Mouse (Mus musculus) midbrain, embryonic 12.5 days (tissue): ENCODE data around the gene St14. TPM values are rescaled to one million over a fixed set of nuclear protein-coding genes. Genes with fewer than 3 reads are reported as not detected.
A peak's percentile ranks its signal among the peaks of the same experiment; 100 is the strongest.
"Not testable (repeated sequence)": the region's sequence is repeated elsewhere in the genome, so short reads cannot be mapped to it uniquely, and the experiment has no call there.

Source experiments
- ATAC-seq: fragments of 200-750 bp; cut with Nextera tagmentation; 2 replicates; pipeline ENCODE4 v1.8.0; 2017; ENCODE audit warnings: low read depth, moderate TSS enrichment, moderate library complexity; ENCODE audit not compliant: low FRiP score
- H3K27ac ChIP-seq: fragments of 300-500 bp; sonication (generic); replicated peaks from 2 replicates; pipeline ENCODE4 v1.5.1; 2016; ENCODE audit warnings: mild to moderate bottlenecking
- H3K27me3 ChIP-seq: fragments of 300-500 bp; sonication (generic); 2 replicates; pipeline ENCODE4 v1.6.1; 2016; ENCODE audit warnings: mild to moderate bottlenecking
- H3K36me3 ChIP-seq: fragments of 300-500 bp; sonication (generic); 2 replicates; pipeline ENCODE4 v1.6.1; 2016
- H3K4me1 ChIP-seq: fragments of 300-500 bp; sonication (generic); 2 replicates; pipeline ENCODE4 v1.6.1; 2016
- H3K4me2 ChIP-seq: fragments of 300-500 bp; sonication (generic); replicated peaks from 2 replicates; pipeline ENCODE4 v1.6.1; 2016; ENCODE audit warnings: mild to moderate bottlenecking, moderate library complexity
- H3K4me3 ChIP-seq: fragments of 300-500 bp; sonication (generic); 2 replicates; pipeline ENCODE4 v1.5.1; 2016; ENCODE audit warnings: mild to moderate bottlenecking
- H3K9ac ChIP-seq: fragments of 300-500 bp; sonication (generic); replicated peaks from 2 replicates; pipeline ENCODE4 v1.6.1; 2016; ENCODE audit warnings: mild to moderate bottlenecking, moderate library complexity
- H3K9me3 ChIP-seq: fragments of 300-500 bp; sonication (generic); 2 replicates; pipeline ENCODE4 v1.6.1; 2016; ENCODE audit warnings: mild to moderate bottlenecking
- WGBS: fragments of 180-500 bp; shearing (Covaris S2); methylation state at CpG from one replicate; pipeline ENCODE4 v1.1.7; 2016; 5-methylcytosine and 5-hydroxymethylcytosine counted together
- polyA plus RNA-seq: library from polyadenylated mRNA; unstranded; fragments of >200 nt; fragmentation: Nextera tagmentation; extraction: Ambion mirVana; gene quantifications from 2 replicates; pipeline ENCODE4 v1.2.1, GENCODE M21; 2016

Gene St14
- polyA plus RNA-seq, result 0.35 and 1.0 TPM in 2 replicates

DNA sequence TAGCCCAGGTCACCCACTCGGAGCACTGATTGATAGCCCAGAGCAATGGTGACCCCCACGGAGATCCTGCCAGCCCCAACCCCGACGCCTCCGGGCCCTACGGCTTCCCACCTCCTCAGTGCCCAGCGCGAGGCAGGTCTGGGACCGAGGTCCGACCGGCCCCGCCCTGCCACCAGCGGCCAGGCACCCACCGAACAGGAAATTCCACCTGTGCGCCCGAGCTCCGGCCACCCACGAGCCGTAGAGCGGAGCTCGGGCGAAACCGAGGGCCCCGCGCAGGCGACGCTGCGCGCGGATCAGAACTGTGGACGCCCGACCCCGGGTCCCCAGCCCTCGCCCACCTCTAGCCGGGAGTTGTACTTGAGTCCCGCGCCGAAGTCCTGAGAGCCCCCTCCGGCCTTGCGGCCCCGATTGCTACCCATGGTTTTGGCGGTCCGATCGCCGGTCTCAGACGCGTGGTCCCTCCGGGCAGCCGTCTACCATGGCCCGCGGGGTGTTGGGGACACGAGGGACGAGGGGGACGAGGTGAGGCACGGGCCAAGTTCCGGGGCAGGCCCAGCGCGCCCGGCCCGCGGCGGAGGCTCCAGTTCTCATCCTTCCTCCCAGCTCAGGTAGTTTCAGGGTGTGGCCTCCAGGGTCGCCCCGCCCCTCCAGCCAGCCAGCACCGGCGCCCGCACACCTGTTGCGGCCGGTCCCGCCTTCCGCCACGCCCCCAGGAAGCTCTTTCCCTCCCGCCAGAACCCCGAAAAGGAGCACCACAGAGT, at the start of gene St14:
TSS of gene St14 (minus strand) at position 649 of the 764 bp plus-strand sequence.
- peak; percentile 44; the same call in 1 of the 2 replicates for ATAC-seq
- WGBS, result 2% methylated on average over 65 of the region's 74 CpGs
- peak within 1 kb of the TSS; percentile 78 for H3K4me2 ChIP-seq
- H3K27me3 ChIP-seq, result peaks cover 74% of the 10 kb centered on the region
- H3K9ac ChIP-seq, result peak within 1 kb of the TSS; percentile 20; the same call in 1 of the 2 replicates
- H3K36me3 ChIP-seq, result no peaks in the 10 kb centered on the region
- no peak within 1 kb of the TSS for H3K27ac ChIP-seq
- H3K9me3 ChIP-seq, result no peaks in the 10 kb centered on the region
- peak within 1 kb of the TSS; percentile 42 for H3K4me3 ChIP-seq
- H3K4me1 ChIP-seq, result peaks cover 15% of the 10 kb centered on the region

DNA sequence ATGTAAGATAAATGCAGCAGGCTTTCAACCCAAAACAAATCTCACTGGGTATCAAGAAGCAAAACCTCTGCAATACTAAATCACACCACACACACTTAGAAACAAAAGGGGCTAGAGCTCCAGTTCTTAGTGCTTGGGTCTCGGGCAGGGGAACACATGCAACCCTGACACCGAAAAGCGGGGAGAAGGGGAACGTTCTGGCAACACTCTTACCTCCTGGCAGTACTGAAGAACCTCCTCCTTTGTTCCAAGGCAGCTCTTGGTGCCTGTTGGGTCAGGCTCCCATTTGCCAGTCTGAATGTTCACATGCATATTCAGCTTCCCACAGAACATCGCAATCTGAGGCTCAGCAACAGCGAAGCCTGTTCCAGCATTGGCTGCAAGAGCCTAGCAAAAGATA, 46.0 kb upstream of the St14 start:
- Histone ChIP-seq H3K4me2 (no peak overlapping the region), H3K9me3 (no peaks in the 10 kb centered on the region), H3K36me3 (peaks cover 18% of the 10 kb centered on the region), H3K27ac (no peak overlapping the region), H3K27me3 (no peaks in the 10 kb centered on the region), H3K4me1 (no peaks in the 10 kb centered on the region; the same call in 1 of the 2 replicates), H3K9ac (no peak overlapping the region), H3K4me3 (no peak overlapping the region)
- WGBS, result 95% methylated on average over 6 of the region's 6 CpGs
- no peak for ATAC-seq

DNA sequence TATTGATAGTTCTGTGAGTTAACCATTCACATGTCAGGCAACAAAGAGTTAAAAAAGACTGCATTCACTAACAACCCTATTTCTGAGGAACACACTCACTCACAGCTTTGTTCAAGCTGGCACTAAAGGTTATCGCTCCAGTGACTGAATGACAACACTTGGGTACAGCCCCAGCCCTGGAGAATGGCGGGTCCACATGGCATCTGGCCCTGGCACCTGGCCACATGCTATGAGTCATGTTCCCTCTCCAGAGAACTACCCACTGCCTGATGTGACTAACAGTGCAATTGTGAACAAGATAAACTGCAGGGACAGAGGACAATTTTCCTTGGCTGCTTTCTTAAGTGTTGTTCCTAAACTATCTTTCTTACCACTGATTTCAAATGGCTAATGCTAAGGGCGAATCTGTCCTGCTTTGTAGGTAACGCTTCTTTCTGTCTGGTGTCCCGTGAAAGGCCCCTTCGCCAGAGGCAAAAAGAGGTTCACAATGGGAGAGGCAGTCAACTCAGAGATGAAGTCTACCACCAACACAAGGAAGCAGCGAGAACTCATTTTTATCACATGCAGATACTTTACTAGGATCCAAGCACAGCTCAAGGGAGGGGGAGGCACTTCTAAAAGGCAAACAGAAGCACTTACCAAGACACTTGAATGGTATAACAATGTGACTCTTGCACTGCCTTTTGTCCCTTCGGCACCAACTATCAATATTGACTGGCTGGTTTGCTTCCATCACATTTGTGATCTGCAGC, 44.9 kb upstream of the St14 start:
- Histone ChIP-seq H3K9me3 (no peaks in the 10 kb centered on the region), H3K4me1 (no peaks in the 10 kb centered on the region; the same call in 1 of the 2 replicates), H3K4me2 (no peak overlapping the region), H3K9ac (no peak overlapping the region), H3K4me3 (no peak overlapping the region), H3K27me3 (no peaks in the 10 kb centered on the region), H3K36me3 (peaks cover 25% of the 10 kb centered on the region), H3K27ac (no peak overlapping the region; the same call in 1 of the 2 replicates)
- no peak for ATAC-seq
- WGBS, result 89% methylated on average over 8 of the region's 8 CpGs

DNA sequence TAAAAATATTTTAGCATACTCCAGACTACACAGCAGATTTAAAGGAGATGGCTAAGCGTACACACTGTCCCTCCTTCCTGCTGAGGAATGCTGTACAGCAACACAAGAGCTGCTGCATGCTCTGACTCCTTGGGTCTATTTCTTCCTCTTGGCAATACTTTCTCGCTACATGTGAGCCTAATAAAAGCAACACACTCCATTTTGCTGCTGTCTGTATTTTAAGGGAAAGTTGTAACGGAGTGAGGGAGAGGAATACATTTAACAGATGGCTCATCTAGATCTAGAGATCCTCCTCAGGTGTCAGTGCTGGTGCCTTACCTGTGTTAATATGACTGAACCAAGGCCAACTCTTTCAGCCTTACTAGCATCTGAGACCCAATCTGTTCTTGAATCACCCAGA, 44.3 kb upstream of the St14 start:
- Histone ChIP-seq H3K4me2 (no peak overlapping the region), H3K9ac (no peak overlapping the region), H3K27me3 (no peaks in the 10 kb centered on the region), H3K9me3 (no peaks in the 10 kb centered on the region), H3K36me3 (peaks cover 30% of the 10 kb centered on the region), H3K27ac (no peak overlapping the region), H3K4me3 (no peak overlapping the region), H3K4me1 (no peaks in the 10 kb centered on the region; the same call in 1 of the 2 replicates)
- WGBS, result 92% methylated on average over 3 of the region's 3 CpGs
- no peak for ATAC-seq

DNA sequence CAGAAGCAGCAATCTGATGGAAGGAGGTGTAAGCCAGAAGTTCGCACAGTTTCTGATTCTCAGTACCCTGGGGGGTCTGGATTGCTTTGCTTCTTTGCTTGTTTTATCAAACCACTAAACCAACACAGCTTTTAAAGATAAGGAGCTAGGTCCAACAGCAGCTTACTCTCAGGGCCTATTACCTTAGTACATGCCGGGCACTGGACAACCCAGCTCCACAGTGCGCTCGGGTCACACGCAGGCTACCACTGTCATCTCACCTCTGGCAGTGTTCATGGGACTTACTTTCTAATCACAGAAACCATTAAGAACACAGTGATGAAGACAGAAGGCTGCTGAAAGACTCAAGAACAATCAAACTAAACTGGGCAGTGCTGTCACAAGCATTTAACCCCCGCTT, 43.7 kb upstream of the St14 start:
- H3K4me3 ChIP-seq, result no peak overlapping the region
- no peaks in the 10 kb centered on the region for H3K9me3 ChIP-seq
- H3K4me1 ChIP-seq, result no peaks in the 10 kb centered on the region; the same call in 1 of the 2 replicates
- WGBS, result 96% methylated on average over 6 of the region's 6 CpGs
- H3K27ac ChIP-seq, result no peak overlapping the region
- H3K9ac ChIP-seq, result no peak overlapping the region
- no peaks in the 10 kb centered on the region for H3K27me3 ChIP-seq
- H3K36me3 ChIP-seq, result peaks cover 33% of the 10 kb centered on the region
- H3K4me2 ChIP-seq, result no peak overlapping the region
- ATAC-seq, result no peak

DNA sequence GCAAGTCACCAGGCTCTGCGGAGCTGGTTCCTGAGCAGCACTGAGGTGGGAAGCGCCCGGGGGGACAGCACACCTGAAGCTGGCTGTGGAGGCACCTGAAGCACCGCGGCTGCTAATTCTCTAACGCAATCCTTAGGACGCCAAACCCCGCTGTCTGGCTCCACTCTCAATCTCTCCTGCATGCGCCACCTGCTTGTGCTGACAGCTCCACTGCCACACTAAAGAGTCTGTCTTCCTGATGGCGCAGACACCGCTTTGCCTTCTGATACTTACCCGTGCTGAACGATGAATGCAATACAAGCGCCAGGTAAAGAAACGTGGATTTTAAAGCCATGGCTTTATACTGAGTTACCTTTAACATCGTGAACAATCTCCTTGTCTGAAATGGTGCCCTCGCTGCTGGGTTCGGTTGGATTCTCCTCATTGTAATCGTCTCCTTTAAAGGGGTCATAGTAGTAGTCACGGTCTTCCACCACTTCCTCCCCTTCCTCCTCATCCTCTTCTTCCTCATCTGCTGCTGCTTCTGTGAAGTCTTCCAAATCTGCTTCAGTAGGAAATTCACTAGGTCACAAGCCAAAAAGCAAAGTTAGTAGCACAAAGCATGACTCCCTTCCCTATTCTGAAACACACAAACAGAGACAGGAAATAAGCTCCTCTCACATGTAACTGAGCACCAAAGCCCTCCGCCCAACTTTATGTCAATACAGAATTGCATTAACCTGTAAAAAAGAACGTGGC, 36.9 kb upstream of the St14 start:
- H3K4me1 ChIP-seq, result no peaks in the 10 kb centered on the region
- peaks cover 64% of the 10 kb centered on the region for H3K36me3 ChIP-seq
- H3K4me2 ChIP-seq, result no peak overlapping the region
- no peak overlapping the region for H3K4me3 ChIP-seq
- no peaks in the 10 kb centered on the region for H3K9me3 ChIP-seq
- no peak overlapping the region for H3K27ac ChIP-seq
- no peak overlapping the region for H3K9ac ChIP-seq
- H3K27me3 ChIP-seq, result no peaks in the 10 kb centered on the region
- WGBS, result 94% methylated on average over 22 of the region's 22 CpGs
- no peak for ATAC-seq

DNA sequence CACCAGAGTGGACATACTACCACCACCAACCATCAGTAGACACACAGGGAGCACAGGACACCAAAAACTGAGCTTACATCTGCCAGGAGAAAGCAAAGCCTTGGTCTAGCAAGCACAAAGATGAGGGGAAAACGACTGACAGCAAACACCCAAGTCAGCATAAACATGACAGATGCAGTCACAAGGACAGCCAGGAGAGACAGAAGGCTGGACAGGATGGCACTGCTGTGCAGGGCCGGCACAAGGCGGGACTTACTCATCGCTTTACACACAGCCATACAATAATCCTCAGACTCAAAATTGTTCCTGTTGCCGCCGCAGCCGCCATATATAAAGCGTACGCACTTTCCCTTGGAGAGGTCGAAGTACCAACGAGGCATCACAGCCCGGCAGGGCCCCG, 35.7 kb upstream of the St14 start:
- 93% methylated on average over 13 of the region's 13 CpGs for WGBS
- no peak overlapping the region for H3K4me2 ChIP-seq
- no peaks in the 10 kb centered on the region for H3K4me1 ChIP-seq
- H3K4me3 ChIP-seq, result no peak overlapping the region
- no peak overlapping the region for H3K9ac ChIP-seq
- H3K27me3 ChIP-seq, result no peaks in the 10 kb centered on the region
- no peak overlapping the region for H3K27ac ChIP-seq
- no peaks in the 10 kb centered on the region for H3K9me3 ChIP-seq
- no peak for ATAC-seq
- peaks cover 75% of the 10 kb centered on the region for H3K36me3 ChIP-seq

DNA sequence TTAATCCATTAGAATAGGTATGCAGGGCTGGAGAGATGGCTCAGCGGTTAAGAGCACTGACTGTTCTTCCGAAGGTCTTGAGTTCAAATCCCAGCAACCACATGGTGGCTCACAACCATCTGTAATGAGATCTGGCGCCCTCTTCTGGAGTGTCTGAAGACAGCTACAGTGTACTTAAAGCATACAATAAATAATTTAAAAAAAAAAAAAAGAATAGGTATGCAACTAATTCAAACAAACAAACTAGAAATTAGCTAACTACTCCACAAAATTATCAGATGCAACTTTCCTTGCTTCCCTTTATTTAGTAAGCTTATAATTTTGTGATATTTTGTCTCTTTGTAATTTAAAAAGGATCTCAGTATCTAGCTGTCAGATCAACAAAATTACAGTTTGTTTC, 33.9 kb upstream of the St14 start:
- H3K9me3 ChIP-seq, ATAC-seq, H3K4me3 ChIP-seq, H3K27ac ChIP-seq, H3K27me3 ChIP-seq, H3K9ac ChIP-seq, H3K4me1 ChIP-seq, H3K4me2 ChIP-seq: not testable (repeated sequence)
- H3K36me3 ChIP-seq, result peaks cover 78% of the 10 kb centered on the region
- 100% methylated on average over 3 of the region's 3 CpGs for WGBS

DNA sequence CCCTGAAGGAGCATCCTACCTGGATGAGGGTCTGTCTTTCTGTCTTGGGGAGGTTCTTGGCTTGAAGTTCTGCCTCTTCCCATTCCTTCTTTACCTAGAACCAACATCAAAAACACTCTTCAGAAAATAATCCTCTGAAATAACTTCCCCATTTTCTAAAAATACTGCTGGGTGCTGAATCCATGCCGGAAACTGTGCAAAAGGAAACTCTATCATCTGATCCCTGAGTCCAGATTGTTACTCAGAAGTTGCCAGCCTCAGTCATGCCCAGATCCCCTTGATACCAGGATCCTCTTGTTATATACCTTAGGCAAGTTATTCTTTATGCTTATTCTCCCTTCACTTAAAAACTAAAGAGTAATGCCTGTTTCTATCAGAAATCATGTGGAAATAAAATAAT, 31.7 kb upstream of the St14 start:
- Histone ChIP-seq H3K9ac (no peak overlapping the region), H3K9me3 (no peaks in the 10 kb centered on the region), H3K36me3 (peaks cover 86% of the 10 kb centered on the region), H3K27ac (no peak overlapping the region), H3K4me2 (no peak overlapping the region), H3K4me3 (no peak overlapping the region), H3K27me3 (no peaks in the 10 kb centered on the region), H3K4me1 (no peaks in the 10 kb centered on the region)
- no peak for ATAC-seq
- WGBS, result 93% methylated on average over 1 of the region's 1 CpGs

DNA sequence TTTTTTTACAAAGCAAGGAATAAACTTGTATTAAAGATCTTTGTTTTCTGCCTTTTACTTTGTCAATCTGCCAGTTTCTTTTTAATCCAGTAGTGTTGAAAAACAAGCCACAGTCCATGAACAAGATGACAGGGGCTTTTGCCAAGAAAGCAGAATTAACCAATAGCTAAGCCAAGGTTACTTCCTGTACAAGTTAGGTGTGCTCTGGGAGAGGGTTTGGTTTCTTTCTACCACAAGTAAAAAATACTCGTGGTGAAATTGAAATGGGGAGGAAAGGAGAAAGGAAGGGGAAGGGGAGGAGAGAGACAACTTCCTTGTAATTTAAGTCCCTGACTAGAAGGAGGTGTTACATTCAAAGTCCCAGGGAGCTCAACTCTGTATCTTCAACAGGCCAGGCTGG, 31.3 kb upstream of the St14 start:
- Histone ChIP-seq H3K27ac (no peak overlapping the region), H3K4me2 (no peak overlapping the region), H3K4me1 (no peaks in the 10 kb centered on the region), H3K9ac (no peak overlapping the region), H3K4me3 (no peak overlapping the region), H3K27me3 (no peaks in the 10 kb centered on the region), H3K36me3 (peaks cover 86% of the 10 kb centered on the region), H3K9me3 (no peaks in the 10 kb centered on the region)
- WGBS, result 86% methylated on average over 1 of the region's 1 CpGs
- no peak for ATAC-seq

DNA sequence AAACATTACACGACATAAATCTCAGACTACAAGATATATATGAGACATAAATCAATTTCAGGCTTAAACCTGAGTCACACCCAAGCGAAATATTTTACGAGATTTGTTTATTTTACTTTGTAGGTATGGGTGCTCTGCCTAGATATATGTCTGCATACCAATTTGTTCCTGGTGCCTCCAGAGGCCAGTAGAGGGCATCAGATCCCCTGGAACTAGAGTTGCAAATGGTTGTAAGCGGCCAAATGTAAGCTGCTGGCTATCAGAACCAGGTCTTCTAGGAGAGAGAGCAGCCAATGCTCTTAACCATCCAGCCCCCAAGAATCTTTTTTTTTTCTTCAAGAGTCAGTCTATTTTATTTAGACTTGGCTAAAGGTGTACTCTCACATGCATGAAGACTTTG, 28.3 kb upstream of the St14 start:
- Histone ChIP-seq H3K9me3 (no peaks in the 10 kb centered on the region), H3K27me3 (no peaks in the 10 kb centered on the region), H3K9ac (no peak overlapping the region), H3K4me3 (no peak overlapping the region), H3K4me1 (no peaks in the 10 kb centered on the region), H3K36me3 (peaks cover 93% of the 10 kb centered on the region), H3K27ac (no peak overlapping the region), H3K4me2 (no peak overlapping the region)
- no peak for ATAC-seq
- WGBS, result 88% methylated on average over 4 of the region's 4 CpGs

DNA sequence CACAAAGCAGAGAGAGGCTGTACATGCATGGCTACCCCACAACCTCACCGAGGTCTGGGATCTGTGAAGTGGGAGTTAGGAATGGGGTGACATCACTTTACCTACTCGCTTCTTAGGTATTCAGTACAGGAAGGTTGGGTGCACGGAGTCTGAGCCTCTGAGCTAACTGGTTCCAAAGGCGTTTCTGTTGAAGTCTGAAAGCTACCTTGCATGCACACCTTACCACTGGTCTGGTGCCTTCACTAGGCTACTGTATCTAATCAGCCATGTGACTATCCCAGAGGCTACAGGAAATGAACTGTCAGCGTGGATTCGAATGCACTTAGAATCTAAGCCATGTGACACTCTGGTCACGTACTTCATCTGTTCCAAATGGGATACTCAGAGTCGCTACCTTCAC, 24.9 kb upstream of the St14 start:
- WGBS, result 92% methylated on average over 8 of the region's 8 CpGs
- peaks cover 94% of the 10 kb centered on the region for H3K36me3 ChIP-seq

More for the DNA sequence above, 24.9 kb upstream of the St14 start:
- no peak overlapping the region for H3K9ac ChIP-seq
- no peak overlapping the region for H3K27ac ChIP-seq
- no peaks in the 10 kb centered on the region for H3K27me3 ChIP-seq
- H3K4me3 ChIP-seq, result no peak overlapping the region
- ATAC-seq, result no peak
- H3K9me3 ChIP-seq, result no peaks in the 10 kb centered on the region
- no peaks in the 10 kb centered on the region for H3K4me1 ChIP-seq
- no peak overlapping the region for H3K4me2 ChIP-seq
